Mouse (Mus musculus) forebrain, embryonic 15.5 days (tissue): ENCODE measurements around the gene Ift122. TPM values are rescaled to one million over a fixed set of nuclear protein-coding genes. Genes with fewer than 3 reads are reported as not detected.
A peak's percentile ranks its signal among the peaks of the same experiment; 100 is the strongest.
"Not testable (repeated sequence)": the region's sequence is repeated elsewhere in the genome, so short reads cannot be mapped to it uniquely, and the experiment has no call there.

Source experiments
- ATAC-seq: fragments of 200-750 bp; cut with Nextera tagmentation; replicated peaks from 2 replicates; pipeline ENCODE4 v1.8.0; 2017; ENCODE audit warnings: mild to moderate bottlenecking, moderate TSS enrichment, moderate library complexity
- H3K27ac ChIP-seq: fragments of 300-500 bp; sonication (generic); replicated peaks from 2 replicates; pipeline ENCODE4 v1.5.1; 2015; ENCODE audit warnings: mild to moderate bottlenecking, inconsistent platforms
- H3K27me3 ChIP-seq: fragments of 300-500 bp; sonication (generic); 2 replicates; pipeline ENCODE4 v1.6.1; 2015; ENCODE audit warnings: inconsistent platforms
- H3K36me3 ChIP-seq: fragments of 300-500 bp; sonication (generic); 2 replicates; pipeline ENCODE4 v1.6.1; 2015; ENCODE audit warnings: mild to moderate bottlenecking, inconsistent platforms
- H3K4me1 ChIP-seq: fragments of 300-500 bp; sonication (generic); 2 replicates; pipeline ENCODE4 v1.6.1; 2015; ENCODE audit warnings: inconsistent platforms
- H3K4me2 ChIP-seq: fragments of 300-500 bp; sonication (generic); replicated peaks from 2 replicates; pipeline ENCODE4 v1.6.1; 2015; ENCODE audit warnings: mild to moderate bottlenecking, inconsistent platforms
- H3K4me3 ChIP-seq: fragments of 300-500 bp; sonication (generic); 2 replicates; pipeline ENCODE4 v1.5.1; 2015; ENCODE audit warnings: mild to moderate bottlenecking, inconsistent platforms
- H3K9ac ChIP-seq: fragments of 300-500 bp; sonication (generic); replicated peaks from 2 replicates; pipeline ENCODE4 v1.6.1; 2015; ENCODE audit warnings: mild to moderate bottlenecking, inconsistent platforms
- H3K9me3 ChIP-seq: fragments of 300-500 bp; sonication (generic); 2 replicates; pipeline ENCODE4 v1.6.1; 2016; ENCODE audit warnings: inconsistent platforms
- WGBS: fragments of 180-500 bp; shearing (Covaris S2); methylation state at CpG from one replicate; pipeline ENCODE4 v1.1.7; 2015; ENCODE audit warnings: mixed read lengths; 5-methylcytosine and 5-hydroxymethylcytosine counted together
- polyA plus RNA-seq: library from polyadenylated mRNA; unstranded; fragments of >200 nt; fragmentation: Nextera tagmentation; extraction: Ambion mirVana; gene quantifications from 2 replicates; pipeline ENCODE4 v1.2.1, GENCODE M21; 2015

Gene Ift122
- polyA plus RNA-seq, 1 experiment from 2014 or later, result 29.4 TPM

DNA sequence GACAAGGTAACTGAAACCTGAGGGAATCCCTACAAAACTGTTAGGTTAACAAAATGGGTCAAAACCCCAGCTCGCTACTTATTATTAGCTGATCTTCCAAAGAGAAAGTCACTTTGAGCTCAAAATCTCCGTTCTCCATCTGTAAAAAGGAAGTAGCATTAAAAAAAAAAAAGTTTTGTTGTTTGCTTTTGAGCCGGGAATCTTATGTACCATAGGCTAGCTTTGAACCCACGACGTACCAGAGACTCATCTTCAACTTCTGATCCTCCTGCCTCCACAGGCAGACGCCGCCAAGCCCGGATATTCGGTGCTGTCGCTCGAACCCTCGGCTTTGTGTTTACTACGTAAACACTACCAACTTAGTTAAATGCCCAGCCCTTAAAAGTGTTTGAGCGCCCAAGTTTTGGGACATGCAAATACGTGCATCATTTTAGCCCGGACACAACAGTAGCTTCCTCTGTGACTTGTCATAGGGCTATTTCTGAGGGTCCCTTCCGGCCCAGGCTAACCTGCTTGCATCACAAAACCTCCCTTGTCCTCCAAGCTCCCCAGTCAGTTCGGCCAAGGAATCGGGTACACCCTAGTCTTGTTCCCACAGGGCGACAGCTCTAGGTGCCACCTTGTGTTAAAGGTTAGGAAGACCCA is 702 bp upstream of the Ift122 start:
- Histone ChIP-seq H3K27me3 (no peaks in the 10 kb centered on the region), H3K9ac (peak overlapping the region; percentile 55), H3K9me3 (no peaks in the 10 kb centered on the region), H3K4me1 (peaks cover 29% of the 10 kb centered on the region), H3K27ac (peak overlapping the region; percentile 89), H3K4me2 (peak overlapping the region; percentile 76), H3K4me3 (peak overlapping the region; percentile 52), H3K36me3 (peaks cover 11% of the 10 kb centered on the region)
- WGBS, result 5% methylated on average over 20 of the region's 20 CpGs
- no peak for ATAC-seq

DNA sequence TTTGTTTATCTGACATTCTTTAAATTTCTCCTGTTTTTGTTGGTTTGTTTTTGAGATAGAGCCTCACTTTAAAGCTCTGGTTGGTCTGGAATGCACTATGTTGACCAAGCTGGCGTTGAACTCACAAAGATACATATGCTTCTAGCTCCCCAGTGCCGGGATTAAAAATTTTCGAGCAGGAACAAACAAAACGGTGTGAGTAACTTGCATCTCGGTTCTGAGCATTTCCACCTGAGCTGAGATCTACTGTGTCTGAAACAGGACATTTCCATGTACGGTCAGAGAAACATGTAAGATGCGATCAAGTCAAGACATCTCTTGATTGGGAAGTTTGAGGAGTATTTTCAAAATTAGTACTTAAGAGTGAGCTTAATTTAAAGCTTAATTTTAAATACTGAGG is 715 bp downstream of the Ift122 start:
- peaks cover 29% of the 10 kb centered on the region for H3K4me1 ChIP-seq
- WGBS, result 36% methylated on average over 7 of the region's 7 CpGs
- peak overlapping the region; percentile 58 for H3K9ac ChIP-seq
- peaks cover 5% of the 10 kb centered on the region for H3K36me3 ChIP-seq
- H3K27me3 ChIP-seq, result no peaks in the 10 kb centered on the region
- peak overlapping the region; percentile 52 for H3K4me3 ChIP-seq
- H3K4me2 ChIP-seq, result peak overlapping the region; percentile 51
- no peaks in the 10 kb centered on the region for H3K9me3 ChIP-seq
- peak overlapping the region; percentile 89 for H3K27ac ChIP-seq
- no peak for ATAC-seq

DNA sequence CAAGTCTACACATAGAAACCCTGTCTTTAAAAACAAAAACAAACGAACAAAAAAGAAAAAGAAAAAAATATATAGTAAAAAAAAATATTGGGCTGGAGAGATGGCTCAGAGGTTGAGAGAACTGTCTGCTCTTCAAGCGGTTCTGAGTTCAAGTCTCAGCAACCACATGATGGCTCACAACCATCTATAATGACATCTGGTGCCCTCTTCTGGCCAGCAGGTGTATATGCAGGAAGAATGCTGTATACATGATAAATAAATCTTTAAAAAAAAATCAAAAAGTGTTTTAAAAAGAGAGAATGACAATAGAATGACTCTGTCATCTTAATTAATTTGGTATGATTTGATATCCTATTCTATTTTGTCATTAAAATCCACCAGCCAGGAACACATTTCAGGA is 1.2 kb downstream of the Ift122 start:
- no peak overlapping the region for H3K9ac ChIP-seq

DNA sequence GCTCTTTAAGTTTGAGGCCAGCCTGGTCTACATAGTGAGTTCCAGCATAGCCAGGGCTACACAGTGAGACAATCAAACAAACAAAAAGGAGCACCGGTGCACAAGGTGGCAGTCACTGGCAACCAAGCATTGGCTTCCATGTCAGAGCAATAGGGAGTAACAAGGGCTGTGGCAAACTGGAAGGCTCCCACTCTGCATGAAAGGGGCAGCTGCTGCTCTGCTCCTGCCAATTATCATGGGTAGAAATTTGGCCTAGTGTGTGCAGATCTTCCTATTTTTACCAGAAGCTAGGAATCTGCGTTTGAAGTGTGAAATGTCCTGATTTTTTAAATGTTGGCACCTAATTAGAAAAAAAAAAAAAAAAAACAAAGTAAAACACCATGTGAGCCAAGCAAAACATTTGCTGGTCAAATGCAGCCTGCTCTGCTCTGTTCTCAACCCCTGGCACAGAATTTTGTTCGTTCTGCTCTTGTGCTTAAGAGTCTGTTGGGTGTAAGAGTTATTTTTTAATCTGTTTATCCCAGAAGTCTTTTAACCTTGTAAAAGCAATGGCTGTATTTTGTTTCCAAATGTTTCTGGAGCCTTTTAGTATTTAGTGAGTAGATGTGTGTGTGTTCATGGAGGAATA is 2.6 kb downstream of the Ift122 start:
- Histone ChIP-seq H3K27ac (no peak overlapping the region; the same call in 1 of the 2 replicates), H3K9me3 (no peaks in the 10 kb centered on the region), H3K36me3 (no peaks in the 10 kb centered on the region), H3K4me1 (peaks cover 29% of the 10 kb centered on the region), H3K4me2 (no peak overlapping the region), H3K9ac (no peak overlapping the region), H3K4me3 (no peak overlapping the region), H3K27me3 (no peaks in the 10 kb centered on the region)
- WGBS, result 62% methylated on average over 3 of the region's 3 CpGs
- no peak for ATAC-seq

More for the DNA sequence above, 1.2 kb downstream of the Ift122 start:
- peaks cover 29% of the 10 kb centered on the region for H3K4me1 ChIP-seq
- H3K27ac ChIP-seq, result no peak overlapping the region
- H3K4me3 ChIP-seq, result no peak overlapping the region
- no peaks in the 10 kb centered on the region for H3K9me3 ChIP-seq
- no peak overlapping the region for H3K4me2 ChIP-seq
- 0 out of 2 replicates have a peak, but pooled peaks cover under 1% of the 10 kb centered on the region for H3K36me3 ChIP-seq
- ATAC-seq, result no peak
- WGBS, result 75% methylated on average over 2 of the region's 2 CpGs
- no peaks in the 10 kb centered on the region for H3K27me3 ChIP-seq

DNA sequence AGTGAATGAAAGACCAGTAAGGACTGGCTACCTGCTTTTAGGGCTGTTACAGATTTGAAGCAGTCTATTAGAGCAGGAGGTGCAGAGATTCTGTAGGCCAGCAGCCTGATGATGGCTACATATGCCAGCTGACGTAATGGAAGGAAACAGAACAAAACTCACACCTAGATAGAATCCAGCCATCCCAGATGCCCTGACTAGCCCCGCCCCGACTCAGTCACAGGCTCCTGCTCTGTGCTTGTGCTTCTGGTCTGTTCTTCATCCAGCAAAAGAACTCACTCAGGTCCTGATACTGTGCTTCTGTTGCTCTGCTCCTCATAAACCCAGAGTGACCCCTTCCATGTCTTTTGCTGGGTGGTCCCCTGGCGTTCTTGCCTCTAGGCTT is 3.1 kb downstream of the Ift122 start:
- Histone ChIP-seq H3K4me2 (no peak overlapping the region), H3K36me3 (no peaks in the 10 kb centered on the region), H3K9ac (no peak overlapping the region), H3K27me3 (no peaks in the 10 kb centered on the region), H3K9me3 (no peaks in the 10 kb centered on the region), H3K4me3 (no peak overlapping the region), H3K27ac (no peak overlapping the region; the same call in 1 of the 2 replicates), H3K4me1 (peaks cover 29% of the 10 kb centered on the region)
- no peak for ATAC-seq
- 69% methylated on average over 4 of the region's 4 CpGs for WGBS

DNA sequence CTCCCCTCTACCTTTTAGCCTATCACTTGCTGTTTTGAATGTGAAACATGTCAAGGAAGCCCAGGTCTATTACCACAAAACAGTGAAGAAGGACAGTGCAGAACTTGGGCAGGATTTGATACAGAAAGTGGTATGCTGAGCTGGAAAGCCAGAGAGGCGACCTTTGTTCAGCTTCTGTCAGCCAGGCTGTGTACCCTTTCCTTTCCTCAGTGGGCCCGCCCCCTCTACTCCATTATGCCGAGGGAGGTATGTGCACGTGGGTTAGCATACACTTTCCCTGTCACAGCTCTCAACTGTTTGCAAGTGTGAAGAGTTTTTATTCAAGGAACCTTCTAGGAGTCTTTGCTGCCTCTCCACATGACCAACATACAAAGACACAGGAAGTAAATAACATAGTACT is 6.0 kb downstream of the Ift122 start:
- no peak for ATAC-seq
- no peaks in the 10 kb centered on the region for H3K36me3 ChIP-seq
- no peak overlapping the region for H3K4me3 ChIP-seq
- no peaks in the 10 kb centered on the region for H3K27me3 ChIP-seq
- no peaks in the 10 kb centered on the region for H3K9me3 ChIP-seq
- 51% methylated on average over 4 of the region's 4 CpGs for WGBS
- no peak overlapping the region for H3K9ac ChIP-seq
- peaks cover 13% of the 10 kb centered on the region; the same call in 1 of the 2 replicates for H3K4me1 ChIP-seq
- H3K27ac ChIP-seq, result no peak overlapping the region
- no peak overlapping the region for H3K4me2 ChIP-seq

DNA sequence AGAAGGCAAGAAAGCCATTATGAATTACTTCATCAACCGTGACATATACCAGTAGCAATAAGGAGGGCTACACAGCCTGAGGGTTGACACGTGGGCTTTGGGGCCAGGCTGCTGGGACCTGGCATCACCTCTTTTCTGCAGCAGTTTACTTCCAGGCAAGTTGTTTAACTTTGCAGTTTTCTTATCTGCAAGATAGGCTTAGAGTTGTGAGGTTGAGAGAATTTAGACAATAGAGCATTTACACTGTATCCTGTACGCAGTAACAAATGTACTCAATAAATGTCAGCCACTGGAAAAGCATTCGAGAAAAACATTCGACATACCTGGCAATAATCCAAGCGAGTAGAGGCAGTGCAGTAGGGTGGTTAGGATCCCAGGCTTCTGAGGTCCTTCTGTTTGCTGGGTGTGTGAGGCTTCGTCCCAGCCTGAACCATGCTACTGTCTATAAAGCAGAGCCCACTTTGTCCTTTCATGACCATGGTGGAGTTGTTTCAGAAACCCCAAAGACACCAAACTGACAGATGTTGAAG is 6.8 kb downstream of the Ift122 start:
- no peak overlapping the region for H3K4me2 ChIP-seq
- ATAC-seq, result no peak

DNA sequence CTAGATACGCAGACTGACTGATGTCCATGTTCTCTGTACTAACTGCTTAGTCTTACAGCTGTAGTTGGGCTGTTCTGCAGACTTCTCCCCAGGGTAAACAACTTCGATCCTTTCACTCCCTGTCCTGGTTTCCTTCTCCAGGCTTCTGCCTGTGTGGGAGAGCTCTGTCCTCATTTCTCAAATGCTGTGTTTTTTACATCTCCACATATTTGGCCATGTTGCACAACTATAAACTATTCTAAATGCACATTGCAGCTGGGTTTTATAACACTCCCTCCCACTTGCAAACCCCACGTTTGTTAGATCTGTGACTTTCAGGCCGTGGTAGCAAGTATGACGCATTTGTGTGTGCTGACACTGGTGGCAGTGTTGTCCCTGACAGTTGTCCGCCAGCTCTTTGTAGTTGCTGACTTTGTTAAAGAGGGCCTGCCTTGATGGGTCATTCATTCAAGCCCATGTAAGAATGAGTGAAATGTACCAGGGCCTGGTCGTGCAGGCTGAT is 10.1 kb downstream of the Ift122 start:
- Histone ChIP-seq H3K9me3 (no peaks in the 10 kb centered on the region), H3K27ac (no peak overlapping the region), H3K27me3 (no peaks in the 10 kb centered on the region), H3K4me1 (no peaks in the 10 kb centered on the region), H3K4me2 (no peak overlapping the region), H3K4me3 (no peak overlapping the region), H3K9ac (no peak overlapping the region), H3K36me3 (peaks cover 4% of the 10 kb centered on the region; the same call in 1 of the 2 replicates)
- no peak for ATAC-seq
- WGBS, result 73% methylated on average over 7 of the region's 7 CpGs

More for the DNA sequence above, 6.8 kb downstream of the Ift122 start:
- 66% methylated on average over 7 of the region's 7 CpGs for WGBS
- Histone ChIP-seq H3K4me1 (peaks cover 13% of the 10 kb centered on the region; the same call in 1 of the 2 replicates), H3K27me3 (no peaks in the 10 kb centered on the region), H3K9me3 (no peaks in the 10 kb centered on the region), H3K9ac (no peak overlapping the region), H3K4me3 (no peak overlapping the region), H3K27ac (no peak overlapping the region), H3K36me3 (peaks cover 1% of the 10 kb centered on the region; the same call in 1 of the 2 replicates)

DNA sequence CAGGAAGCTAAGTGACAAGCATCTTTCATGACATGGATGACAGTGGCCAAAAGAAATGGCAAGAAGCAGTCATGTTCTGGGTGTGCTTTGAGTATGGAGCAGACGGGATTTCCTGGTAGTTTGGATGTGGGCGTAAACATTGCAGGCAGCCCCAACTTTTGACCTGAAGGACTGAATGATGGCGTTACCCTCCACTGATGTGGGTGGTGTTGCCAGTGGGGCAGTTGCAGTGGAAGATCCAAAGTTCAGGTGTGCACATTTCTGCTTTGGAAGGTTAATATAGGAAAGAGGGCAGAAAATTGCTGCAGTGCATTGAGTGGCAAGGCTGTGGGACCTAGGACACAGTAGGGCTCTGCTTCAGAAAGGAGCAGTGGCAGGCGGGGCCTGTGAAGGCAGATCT is 12.0 kb downstream of the Ift122 start:
- ATAC-seq, result no peak
- H3K27ac ChIP-seq, result no peak overlapping the region
- H3K9me3 ChIP-seq, result no peaks in the 10 kb centered on the region
- no peaks in the 10 kb centered on the region for H3K27me3 ChIP-seq
- no peak overlapping the region for H3K4me3 ChIP-seq
- H3K4me1 ChIP-seq, result no peaks in the 10 kb centered on the region
- H3K4me2 ChIP-seq, result no peak overlapping the region
- peaks cover 4% of the 10 kb centered on the region; the same call in 1 of the 2 replicates for H3K36me3 ChIP-seq
- WGBS, result 95% methylated on average over 4 of the region's 4 CpGs
- H3K9ac ChIP-seq, result no peak overlapping the region

DNA sequence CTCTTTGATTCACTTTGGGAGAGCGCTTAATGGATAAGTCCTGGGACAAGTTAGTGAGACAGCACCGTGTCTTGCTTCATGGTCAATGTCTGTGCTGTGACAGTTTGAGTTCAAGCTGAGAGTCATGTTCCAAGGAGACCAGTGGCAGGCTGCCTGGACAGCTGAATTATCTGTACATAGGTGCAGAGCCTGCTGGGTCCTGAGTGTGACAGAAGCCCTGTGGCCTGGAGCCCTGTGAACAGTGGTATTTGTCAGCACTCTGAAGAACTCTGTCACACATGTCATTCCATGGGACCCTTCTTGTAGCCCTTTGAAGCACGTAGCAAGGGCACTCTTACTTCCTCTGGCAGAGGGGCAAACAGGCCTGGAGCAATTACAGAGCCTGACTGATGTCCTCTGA is 13.9 kb downstream of the Ift122 start:
- not testable (repeated sequence) for H3K36me3 ChIP-seq, H3K4me3 ChIP-seq, H3K4me1 ChIP-seq, H3K4me2 ChIP-seq, H3K27me3 ChIP-seq, H3K9me3 ChIP-seq, ATAC-seq, H3K27ac ChIP-seq, H3K9ac ChIP-seq
- WGBS, result no CpG with 5 or more reads among the region's 3 CpGs

DNA sequence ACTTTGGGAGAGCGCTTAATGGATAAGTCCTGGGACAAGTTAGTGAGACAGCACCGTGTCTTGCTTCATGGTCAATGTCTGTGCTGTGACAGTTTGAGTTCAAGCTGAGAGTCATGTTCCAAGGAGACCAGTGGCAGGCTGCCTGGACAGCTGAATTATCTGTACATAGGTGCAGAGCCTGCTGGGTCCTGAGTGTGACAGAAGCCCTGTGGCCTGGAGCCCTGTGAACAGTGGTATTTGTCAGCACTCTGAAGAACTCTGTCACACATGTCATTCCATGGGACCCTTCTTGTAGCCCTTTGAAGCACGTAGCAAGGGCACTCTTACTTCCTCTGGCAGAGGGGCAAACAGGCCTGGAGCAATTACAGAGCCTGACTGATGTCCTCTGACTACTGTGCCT is 18.0 kb downstream of the Ift122 start:
- not testable (repeated sequence) for H3K27ac ChIP-seq, H3K9me3 ChIP-seq, H3K4me2 ChIP-seq, H3K4me1 ChIP-seq, H3K9ac ChIP-seq, ATAC-seq, H3K4me3 ChIP-seq, H3K27me3 ChIP-seq, H3K36me3 ChIP-seq
- WGBS, result no CpG with 5 or more reads among the region's 3 CpGs

DNA sequence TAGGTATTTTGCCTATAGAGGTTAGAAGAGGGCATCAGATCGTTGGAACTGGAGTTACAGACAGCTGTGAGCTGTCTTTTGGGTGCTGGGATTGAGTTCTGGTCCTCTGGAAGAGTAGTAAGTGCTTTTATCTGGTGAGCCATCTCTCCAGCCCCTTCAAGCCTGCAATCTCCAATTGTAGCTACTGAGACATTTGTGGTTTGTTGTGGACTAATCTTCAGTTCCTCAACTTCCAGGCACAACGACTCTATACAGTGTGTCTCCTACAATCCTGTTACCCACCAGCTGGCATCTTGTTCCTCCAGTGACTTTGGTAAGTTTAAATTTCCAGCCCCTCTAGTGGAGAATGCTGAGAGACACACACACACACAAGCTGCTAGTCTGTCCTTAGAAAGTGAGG is 24.0 kb downstream of the Ift122 start:
- ATAC-seq, result no peak
- Histone ChIP-seq H3K4me2 (no peak overlapping the region), H3K27ac (no peak overlapping the region), H3K9ac (no peak overlapping the region), H3K4me3 (no peak overlapping the region), H3K9me3 (no peaks in the 10 kb centered on the region), H3K36me3 (peaks cover 11% of the 10 kb centered on the region; the same call in 1 of the 2 replicates), H3K27me3 (no peaks in the 10 kb centered on the region), H3K4me1 (no peaks in the 10 kb centered on the region)
- 86% methylated on average over 2 of the region's 2 CpGs for WGBS
